Mouse (Mus musculus) kidney, embryonic 15.5 days (tissue): ENCODE measurements around the gene Polrmt. TPM values are rescaled to one million over a fixed set of nuclear protein-coding genes. Genes with fewer than 3 reads are reported as not detected.

Experiments
- ATAC-seq: fragments of 200-750 bp; cut with Nextera tagmentation; replicated peaks from 2 replicates; pipeline ENCODE4 v1.8.0; 2017; ENCODE audit warnings: moderate TSS enrichment; ENCODE audit not compliant: low FRiP score
- H3K27ac ChIP-seq: fragments of 300-500 bp; sonication (generic); 2 replicates; pipeline ENCODE4 v1.5.1; 2015; ENCODE audit warnings: mild to moderate bottlenecking, inconsistent platforms
- H3K27me3 ChIP-seq: fragments of 300-500 bp; sonication (generic); 2 replicates; pipeline ENCODE4 v1.6.1; 2015; ENCODE audit warnings: inconsistent platforms
- H3K36me3 ChIP-seq: fragments of 300-500 bp; sonication (generic); 2 replicates; pipeline ENCODE4 v1.6.1; 2015; ENCODE audit warnings: inconsistent platforms
- H3K4me1 ChIP-seq: fragments of 300-500 bp; sonication (generic); 2 replicates; pipeline ENCODE4 v1.6.1; 2015; ENCODE audit warnings: inconsistent platforms
- H3K4me2 ChIP-seq: fragments of 300-500 bp; sonication (generic); 2 replicates; pipeline ENCODE4 v1.6.1; 2015; ENCODE audit warnings: moderate library complexity, mild to moderate bottlenecking, inconsistent platforms
- H3K4me3 ChIP-seq: fragments of 300-500 bp; sonication (generic); replicated peaks from 2 replicates; pipeline ENCODE4 v1.5.1; 2015; ENCODE audit warnings: mild to moderate bottlenecking, inconsistent platforms
- H3K9ac ChIP-seq: fragments of 300-500 bp; sonication (generic); 2 replicates; pipeline ENCODE4 v1.6.1; 2015; ENCODE audit warnings: mild to moderate bottlenecking, inconsistent platforms
- H3K9me3 ChIP-seq: fragments of 300-500 bp; sonication (generic); replicated peaks from 2 replicates; pipeline ENCODE4 v1.6.1; 2016; ENCODE audit warnings: inconsistent platforms
- WGBS: fragments of 180-500 bp; shearing (Covaris S2); methylation state at CpG from one replicate; pipeline ENCODE4 v1.1.7; 2015; ENCODE audit warnings: mixed read lengths; 5-methylcytosine and 5-hydroxymethylcytosine counted together
- polyA plus RNA-seq: library from polyadenylated mRNA; unstranded; fragments of >200 nt; fragmentation: Nextera tagmentation; extraction: Ambion mirVana; gene quantifications from 2 replicates; pipeline ENCODE4 v1.2.1, GENCODE M21; 2015

The Polrmt gene
- 43.7 and 54.4 TPM in 2 replicates for polyA plus RNA-seq

DNA sequence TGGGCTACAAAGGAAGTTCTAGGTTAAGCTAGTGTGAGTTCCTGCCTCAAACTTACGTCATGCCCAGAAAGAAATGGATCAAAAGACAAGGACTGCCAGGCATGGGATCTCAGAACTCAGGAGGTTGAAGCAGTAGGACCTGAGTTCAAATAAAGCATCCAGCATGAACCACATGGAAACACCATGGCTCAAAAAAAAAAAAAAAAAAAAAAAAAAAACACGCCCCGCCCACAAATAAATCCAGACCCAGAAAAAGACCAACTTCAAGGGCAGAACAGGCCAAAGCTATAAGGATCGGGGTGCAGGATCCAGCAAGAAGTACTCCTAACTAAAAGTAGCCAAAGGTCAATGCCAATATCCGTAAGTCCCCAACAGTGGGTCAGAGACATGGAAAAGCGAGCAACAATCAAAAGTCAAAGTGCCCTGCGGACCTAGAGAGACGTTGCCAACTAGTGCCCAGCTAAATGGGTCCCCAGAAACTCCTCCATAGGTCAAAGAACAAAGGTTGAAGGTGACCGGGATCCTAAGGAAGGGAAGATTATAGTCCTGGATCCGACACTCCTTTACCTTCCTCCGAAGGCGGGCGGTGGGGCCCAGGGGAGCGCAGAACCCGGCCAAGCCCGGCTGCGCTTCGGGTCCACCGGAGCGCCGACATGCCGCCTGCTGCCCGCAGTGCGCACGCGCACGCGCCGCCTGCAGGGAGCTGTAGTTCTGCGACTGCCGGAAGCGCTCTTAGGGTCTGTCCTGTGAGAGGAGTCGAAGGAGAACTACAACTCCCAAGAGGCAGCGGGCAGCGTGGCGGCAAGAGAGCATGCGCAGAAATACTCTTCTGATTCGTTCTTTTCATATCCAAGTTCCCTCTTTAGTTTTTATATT lies at the start of gene Polrmt:
TSS of gene Polrmt (minus strand) at position 684 of the 876 bp plus-strand sequence.
- peak; percentile 96 for ATAC-seq
- Histone ChIP-seq H3K4me2 (peak within 1 kb of the TSS; percentile 61), H3K36me3 (peaks cover 34% of the 10 kb centered on the region), H3K9ac (peak within 1 kb of the TSS; percentile 67), H3K27ac (peak within 1 kb of the TSS; percentile 37; the same call in 1 of the 2 replicates), H3K4me3 (peak within 1 kb of the TSS; percentile 67), H3K9me3 (no peaks in the 10 kb centered on the region), H3K27me3 (no peaks in the 10 kb centered on the region), H3K4me1 (peaks cover 13% of the 10 kb centered on the region)
- WGBS: 4% methylated on average over 38 of the region's 38 CpGs

DNA sequence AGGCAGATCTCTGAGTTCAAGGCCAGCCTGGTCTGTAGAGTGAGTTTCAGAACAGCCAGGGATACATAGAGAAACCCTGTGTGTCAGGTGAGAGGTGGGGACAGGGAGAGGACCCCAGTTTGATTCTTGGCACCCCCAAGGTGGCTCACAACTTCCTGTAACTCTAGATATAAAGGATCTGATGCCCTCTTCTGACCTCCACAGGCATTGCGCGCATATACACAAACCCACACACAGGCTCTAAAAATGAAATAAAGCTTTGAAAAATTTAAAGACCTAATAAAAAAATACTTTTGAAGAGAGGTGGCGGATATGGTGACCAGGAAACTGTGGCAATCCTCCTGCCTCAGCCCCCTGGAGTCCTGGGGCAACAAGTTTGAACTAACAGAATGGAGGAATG lies 49.5 kb upstream of the Polrmt start:
- peaks cover 62% of the 10 kb centered on the region for H3K4me1 ChIP-seq
- no peak overlapping the region for H3K9ac ChIP-seq
- H3K9me3 ChIP-seq: no peaks in the 10 kb centered on the region
- ATAC-seq: no peak
- H3K27me3 ChIP-seq: no peaks in the 10 kb centered on the region
- H3K4me3 ChIP-seq: no peak overlapping the region
- 0 out of 2 replicates have a peak, but pooled peaks cover 1% of the 10 kb centered on the region for H3K36me3 ChIP-seq
- H3K4me2 ChIP-seq: no peak overlapping the region
- WGBS: 93% methylated on average over 3 of the region's 3 CpGs
- no peak overlapping the region for H3K27ac ChIP-seq

DNA sequence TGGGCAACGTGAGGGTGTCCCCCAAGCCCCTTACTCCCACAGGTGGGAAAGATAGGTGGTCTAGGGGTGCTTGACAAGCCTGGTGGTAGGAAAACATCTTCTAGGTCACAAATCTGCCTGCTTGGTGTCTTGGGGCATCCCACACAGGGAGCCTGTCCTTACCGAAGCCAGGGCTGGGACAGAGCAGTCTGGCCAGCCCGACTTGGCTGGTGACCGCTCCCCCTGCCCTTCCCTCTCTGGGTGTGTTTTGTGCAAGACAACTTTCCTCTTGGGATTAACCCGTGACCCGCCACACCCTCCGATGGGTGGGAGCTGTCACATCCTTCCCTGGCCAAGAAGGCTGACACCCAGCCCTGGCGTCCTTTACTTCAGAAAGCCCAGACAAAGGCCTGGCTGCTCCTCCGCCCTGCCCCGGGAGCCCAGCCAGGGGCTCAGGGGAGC lies 48.1 kb upstream of the Polrmt start:
- H3K9ac ChIP-seq: peak overlapping the region; percentile 93
- H3K36me3 ChIP-seq: no peaks in the 10 kb centered on the region
- H3K9me3 ChIP-seq: no peaks in the 10 kb centered on the region
- H3K27ac ChIP-seq: peak overlapping the region; percentile 94
- peaks cover 53% of the 10 kb centered on the region for H3K4me1 ChIP-seq
- ATAC-seq: peak; percentile 65
- no peaks in the 10 kb centered on the region for H3K27me3 ChIP-seq
- peak overlapping the region; percentile 88 for H3K4me2 ChIP-seq
- peak overlapping the region; percentile 97 for H3K4me3 ChIP-seq
- 6% methylated on average over 10 of the region's 10 CpGs for WGBS

DNA sequence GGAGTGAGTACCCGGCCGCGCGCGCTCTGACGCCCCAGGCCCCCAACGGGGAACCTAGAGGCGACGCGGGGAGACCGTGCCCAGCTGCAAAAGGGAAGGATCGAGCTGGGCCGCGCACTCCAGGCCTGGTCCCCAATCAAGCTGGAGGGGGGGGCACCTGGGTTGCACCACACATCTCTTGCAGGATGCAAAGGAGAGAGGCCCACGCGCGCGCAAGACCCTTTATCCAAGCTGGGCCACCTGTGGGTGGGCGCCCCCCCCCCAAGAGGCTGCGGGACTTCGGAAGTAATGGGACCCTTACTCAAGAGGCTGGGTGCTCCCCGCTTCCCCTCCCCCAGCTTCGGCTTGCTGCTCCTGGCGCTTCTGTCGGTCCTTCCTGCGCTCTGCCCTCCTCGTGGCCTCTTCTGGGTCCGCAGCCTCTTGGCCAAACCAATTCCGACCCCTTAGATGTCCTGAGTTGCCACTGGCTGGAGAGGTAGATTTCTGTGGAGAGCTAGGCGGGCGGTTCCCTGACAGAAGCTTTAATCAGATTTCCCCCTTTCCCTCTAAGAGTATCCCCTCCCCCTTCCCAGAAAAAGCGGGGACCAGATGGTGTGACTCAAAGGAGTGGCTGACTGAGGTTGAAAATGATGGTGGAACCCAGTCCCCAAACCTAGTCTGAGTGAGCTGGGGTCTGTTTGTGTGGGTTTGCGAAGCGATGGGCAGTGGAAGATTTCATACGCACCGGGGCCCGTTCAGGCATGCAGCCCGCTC lies 47.5 kb upstream of the Polrmt start:
- Histone ChIP-seq H3K9ac (peak overlapping the region; percentile 93), H3K27ac (peak overlapping the region; percentile 94), H3K36me3 (no peaks in the 10 kb centered on the region), H3K4me3 (peak overlapping the region; percentile 97), H3K27me3 (no peaks in the 10 kb centered on the region), H3K4me1 (peaks cover 50% of the 10 kb centered on the region), H3K9me3 (no peaks in the 10 kb centered on the region), H3K4me2 (peak overlapping the region; percentile 88)
- peak; percentile 21; the same call in 1 of the 2 replicates for ATAC-seq
- under 1% methylated on average over 27 of the region's 38 CpGs for WGBS

DNA sequence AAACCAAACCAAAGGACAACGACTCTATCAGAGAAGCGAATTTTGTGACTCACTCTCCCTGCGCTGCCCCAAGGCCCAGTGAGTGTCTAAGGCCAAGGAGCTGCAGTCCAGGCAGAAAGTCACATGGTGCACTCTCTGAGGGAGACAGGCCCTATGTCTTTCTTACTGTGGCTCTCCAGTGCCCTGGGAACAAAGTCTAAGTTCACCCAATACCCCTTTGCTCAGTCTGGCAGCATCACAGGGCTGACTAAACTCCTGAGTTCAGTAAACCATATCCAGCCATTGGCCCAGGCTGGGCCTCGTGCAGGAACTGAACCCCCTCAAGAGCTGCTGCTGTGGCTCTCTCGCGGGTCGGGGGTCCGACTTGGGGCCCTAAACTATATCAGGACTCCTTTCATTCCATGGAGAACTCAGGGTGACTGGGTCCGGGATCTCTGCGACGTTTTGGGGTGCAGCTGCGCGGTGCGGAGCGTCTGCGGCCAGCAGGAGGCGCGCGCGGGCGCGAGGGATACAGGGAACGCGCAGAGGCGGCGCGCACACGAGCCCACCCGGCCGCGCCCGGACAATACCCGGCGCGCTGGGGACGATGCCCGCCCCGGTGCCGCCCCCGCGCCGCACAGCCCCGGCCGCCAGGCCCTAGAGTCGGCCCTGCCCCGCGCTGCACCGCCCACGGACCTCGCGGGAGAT lies 46.8 kb upstream of the Polrmt start, which contains the start of gene Palm:
TSS of gene Palm (plus strand) at position 522 of the 687 bp plus-strand sequence.
- Histone ChIP-seq H3K27ac (peak within 1 kb of the TSS; percentile 94), H3K4me3 (peak within 1 kb of the TSS; percentile 97), H3K4me1 (peaks cover 43% of the 10 kb centered on the region), H3K9ac (peak within 1 kb of the TSS; percentile 93), H3K36me3 (no peaks in the 10 kb centered on the region), H3K4me2 (peak within 1 kb of the TSS; percentile 88), H3K27me3 (no peaks in the 10 kb centered on the region), H3K9me3 (no peaks in the 10 kb centered on the region)
- whole genome bisulfite sequencing: 5% methylated on average over 45 of the region's 51 CpGs
- peak; percentile 65 for ATAC-seq

DNA sequence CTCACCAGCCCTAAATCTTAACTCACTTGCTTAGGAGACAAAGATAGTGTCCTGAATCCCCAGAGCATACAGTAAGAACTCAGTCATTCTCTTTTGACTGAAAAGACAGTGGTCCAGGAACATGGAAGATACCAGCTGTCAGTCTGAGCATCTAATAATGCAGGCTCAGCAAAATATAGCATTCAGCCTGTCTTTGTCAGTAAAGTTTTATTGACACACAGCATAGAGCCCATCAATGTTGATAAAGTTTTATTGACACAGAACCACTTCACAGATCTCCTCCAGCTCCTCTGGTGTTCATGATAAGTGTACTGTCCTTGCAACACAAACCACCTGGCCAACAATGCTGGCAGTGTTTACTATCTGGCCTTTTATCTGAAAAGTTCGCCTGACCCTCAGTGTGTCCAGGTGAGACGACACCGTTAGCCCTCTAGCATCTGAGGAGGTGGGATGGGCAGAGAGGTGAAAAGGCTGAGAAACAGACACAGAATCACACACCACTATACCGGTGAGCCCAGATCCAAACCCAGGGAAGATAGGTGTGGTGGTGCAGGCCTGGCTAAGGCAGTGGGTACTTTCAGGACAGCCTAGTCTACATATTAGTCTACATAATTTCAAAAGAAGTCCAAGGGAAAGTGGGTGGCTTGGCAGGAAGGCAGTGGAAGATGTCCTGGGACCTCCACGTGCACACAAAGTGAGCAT lies 46.1 kb upstream of the Polrmt start:
- 80% methylated on average over 5 of the region's 5 CpGs for WGBS

DNA sequence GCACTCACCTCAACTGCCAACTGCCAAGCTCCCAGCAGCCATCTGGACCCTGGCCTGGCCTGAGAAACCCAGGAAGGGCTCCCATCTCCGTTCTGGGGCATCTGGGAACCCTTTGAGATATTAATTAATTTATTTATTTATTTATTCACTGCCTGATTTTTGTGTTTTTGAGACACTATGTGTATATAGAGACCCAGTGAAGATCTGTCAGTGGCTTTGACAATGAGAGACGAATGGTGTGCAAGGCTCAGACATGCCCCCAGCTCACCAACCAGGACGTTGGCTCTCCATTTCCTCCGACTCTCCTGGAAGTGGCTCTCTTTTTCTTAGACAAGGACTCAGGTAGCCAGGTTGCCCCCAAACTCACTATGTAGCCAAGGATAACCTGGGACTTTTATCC lies 44.5 kb upstream of the Polrmt start, which contains the start of gene Prss57:
TSS of gene Prss57 (minus strand) at position 101 of the 400 bp plus-strand sequence.
- 88% methylated on average over 4 of the region's 4 CpGs for WGBS
- no peak for ATAC-seq

More for the DNA sequence above, 46.1 kb upstream of the Polrmt start:
- no peak overlapping the region for H3K4me3 ChIP-seq
- no peaks in the 10 kb centered on the region for H3K36me3 ChIP-seq
- H3K4me2 ChIP-seq: no peak overlapping the region
- H3K27me3 ChIP-seq: no peaks in the 10 kb centered on the region
- H3K9ac ChIP-seq: no peak overlapping the region
- H3K9me3 ChIP-seq: no peaks in the 10 kb centered on the region
- peak overlapping the region; percentile 94 for H3K27ac ChIP-seq
- no peak for ATAC-seq
- peaks cover 36% of the 10 kb centered on the region for H3K4me1 ChIP-seq

DNA sequence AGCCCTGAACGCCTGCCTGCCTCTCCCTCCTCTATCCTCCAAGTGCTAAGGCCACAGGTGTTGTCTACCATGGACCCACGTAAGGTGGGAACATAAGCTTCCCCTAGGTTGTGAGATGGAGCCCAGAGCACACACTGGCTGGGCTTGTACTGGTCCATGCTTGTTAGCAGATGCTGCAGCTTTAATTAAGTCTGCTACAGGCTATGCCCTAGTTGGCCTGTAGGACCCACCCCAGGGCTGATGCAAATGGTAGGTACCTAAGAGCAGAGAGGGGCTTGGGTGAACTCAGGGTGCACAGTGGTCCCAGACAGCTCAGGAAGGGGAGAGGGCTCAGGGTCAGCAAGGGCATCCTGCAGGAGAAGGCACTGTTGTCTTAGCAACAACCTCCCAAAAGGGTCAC lies 43.2 kb upstream of the Polrmt start:
- peaks cover 3% of the 10 kb centered on the region for H3K27me3 ChIP-seq
- H3K4me3 ChIP-seq: no peak overlapping the region
- no peaks in the 10 kb centered on the region for H3K36me3 ChIP-seq
- no peak overlapping the region for H3K9ac ChIP-seq
- ATAC-seq: no peak
- peaks cover 12% of the 10 kb centered on the region for H3K4me1 ChIP-seq
- WGBS: 62% methylated on average over 2 of the region's 2 CpGs
- H3K27ac ChIP-seq: no peak overlapping the region
- H3K4me2 ChIP-seq: no peak overlapping the region
- H3K9me3 ChIP-seq: no peaks in the 10 kb centered on the region

More for the DNA sequence above, 44.5 kb upstream of the Polrmt start, which contains the start of gene Prss57:
- Histone ChIP-seq H3K4me2 (no peak within 1 kb of the TSS), H3K4me3 (no peak within 1 kb of the TSS), H3K9ac (no peak within 1 kb of the TSS), H3K27me3 (no peaks in the 10 kb centered on the region), H3K4me1 (peaks cover 22% of the 10 kb centered on the region), H3K36me3 (no peaks in the 10 kb centered on the region), H3K9me3 (no peaks in the 10 kb centered on the region), H3K27ac (no peak within 1 kb of the TSS)

DNA sequence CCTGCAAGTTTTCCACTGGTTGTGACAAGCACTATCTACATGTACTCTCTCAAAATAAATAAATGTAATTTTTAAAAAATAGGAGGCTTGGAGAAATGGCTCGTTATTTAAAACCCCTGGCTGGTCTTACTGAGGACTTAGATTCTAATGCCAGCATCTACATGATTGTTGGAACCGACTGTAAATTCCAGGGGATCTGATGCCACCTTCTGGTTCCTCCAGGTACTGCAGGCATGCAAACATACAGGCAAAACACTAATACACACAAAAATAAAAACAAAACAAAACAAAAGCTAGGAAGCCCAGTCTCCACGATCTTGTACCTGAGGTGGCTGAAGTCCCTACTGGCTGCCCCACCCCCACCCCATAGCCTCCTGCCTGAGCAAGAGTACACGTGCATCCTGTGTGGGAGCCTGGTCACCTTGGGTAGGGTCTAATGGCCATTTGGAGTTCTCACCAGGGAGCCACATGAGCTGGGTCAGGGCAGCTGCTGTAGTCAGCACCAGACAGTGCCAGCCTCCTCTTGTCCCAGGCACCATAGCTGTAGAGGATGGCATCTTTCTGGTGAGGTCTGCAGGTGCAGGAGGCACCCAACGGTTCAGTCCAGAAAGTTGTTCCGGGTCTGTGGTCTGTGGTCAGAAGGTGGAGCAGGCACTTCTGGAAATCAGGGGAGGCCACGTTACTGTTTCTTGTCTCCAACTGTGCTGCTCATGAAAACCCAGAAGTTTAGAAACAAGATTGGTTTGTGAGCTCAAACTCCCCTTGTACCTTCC lies 42.2 kb upstream of the Polrmt start:
- Histone ChIP-seq H3K27ac (no peak overlapping the region), H3K4me3 (no peak overlapping the region), H3K9me3 (no peaks in the 10 kb centered on the region), H3K36me3 (no peaks in the 10 kb centered on the region), H3K9ac (no peak overlapping the region), H3K27me3 (peaks cover 9% of the 10 kb centered on the region), H3K4me1 (peaks cover 5% of the 10 kb centered on the region), H3K4me2 (no peak overlapping the region)
- WGBS: 35% methylated on average over 7 of the region's 7 CpGs
- no peak for ATAC-seq

DNA sequence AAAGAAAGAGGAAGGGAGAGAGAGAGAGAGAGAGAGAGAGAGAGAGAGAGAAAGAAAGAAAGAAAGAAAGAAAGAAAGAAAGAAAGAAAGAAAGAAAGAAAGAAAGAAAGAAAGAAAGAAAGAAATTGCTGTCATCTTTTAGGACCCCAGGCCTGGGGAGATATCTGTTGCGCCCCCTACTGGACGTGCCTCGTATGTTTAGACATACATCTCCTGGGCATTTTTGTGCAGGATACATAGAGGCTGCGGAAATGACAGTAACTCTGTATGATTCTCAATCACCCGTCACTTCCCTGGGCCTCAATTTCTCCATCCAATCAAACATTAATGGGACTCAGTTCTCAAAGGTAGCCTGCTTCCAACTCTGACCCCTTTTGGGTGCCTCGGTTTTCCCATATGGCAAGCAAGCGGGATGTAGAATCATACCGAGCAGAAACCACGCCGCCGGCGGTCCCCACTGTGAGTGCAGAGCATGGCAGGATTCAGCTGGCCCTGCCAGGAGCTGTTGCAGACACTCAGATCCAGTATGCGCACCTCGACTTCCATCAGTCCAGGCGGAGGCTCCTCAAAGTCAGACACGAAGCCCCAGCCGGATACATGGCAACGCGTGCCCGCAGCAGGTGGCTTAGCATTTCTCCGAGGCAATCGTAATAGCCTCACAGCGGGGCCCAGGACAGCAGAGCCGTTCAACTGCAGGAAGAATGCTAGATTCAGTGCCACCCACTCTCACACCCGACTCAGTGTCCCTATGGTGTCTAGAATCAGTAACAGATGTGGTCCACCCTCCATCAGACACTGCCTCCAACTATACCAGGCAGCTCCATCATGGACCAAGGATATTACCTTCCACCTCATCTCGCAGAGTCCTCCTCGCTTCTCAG lies 37.8 kb upstream of the Polrmt start:
- no peak overlapping the region for H3K4me2 ChIP-seq
- H3K27ac ChIP-seq: no peak overlapping the region
- peaks cover 28% of the 10 kb centered on the region for H3K27me3 ChIP-seq
- H3K4me3 ChIP-seq: no peak overlapping the region
- H3K9ac ChIP-seq: no peak overlapping the region
- peaks cover 22% of the 10 kb centered on the region for H3K4me1 ChIP-seq
- ATAC-seq: no peak
- H3K36me3 ChIP-seq: no peaks in the 10 kb centered on the region
- no peaks in the 10 kb centered on the region for H3K9me3 ChIP-seq
- 41% methylated on average over 27 of the region's 27 CpGs for WGBS
